Mouse (Mus musculus) ES-Bruce4 (cell line): ENCODE data around the gene Gab2. TPM values are rescaled to one million over a fixed set of nuclear protein-coding genes. Genes with fewer than 3 reads are reported as not detected.

ENCODE experiments used
- H3K27ac ChIP-seq: 2 replicates; pipeline ENCODE4 v1.5.1; 2012; ENCODE audit warnings: low read length, inconsistent platforms; ENCODE audit not compliant: insufficient read depth
- H3K27me3 ChIP-seq: 2 replicates; pipeline ENCODE4 v1.6.1; 2012; ENCODE audit warnings: mild to moderate bottlenecking, low read length, inconsistent platforms; ENCODE audit not compliant: control insufficient read depth, poor library complexity, insufficient read depth, severe bottlenecking
- H3K36me3 ChIP-seq: 2 replicates; pipeline ENCODE4 v1.6.1; 2012; ENCODE audit warnings: inconsistent platforms, mild to moderate bottlenecking, low read length, moderate library complexity; ENCODE audit not compliant: control insufficient read depth, poor library complexity, insufficient read depth, severe bottlenecking
- H3K4me1 ChIP-seq: one replicate; pipeline ENCODE4 v1.8.1; 2011; ENCODE audit warnings: low read length; ENCODE audit not compliant: control insufficient read depth, insufficient read depth
- H3K4me3 ChIP-seq: 2 replicates; pipeline ENCODE4 v1.5.1; 2011; ENCODE audit warnings: low read depth, mild to moderate bottlenecking, low read length
- H3K9ac ChIP-seq: 2 replicates; pipeline ENCODE4 v1.6.1; 2012; ENCODE audit warnings: low read depth, mild to moderate bottlenecking, inconsistent platforms; ENCODE audit not compliant: poor library complexity, severe bottlenecking
- H3K9me3 ChIP-seq: replicated peaks from 2 replicates; pipeline ENCODE4 v1.6.1; 2012; ENCODE audit warnings: mild to moderate bottlenecking, low read length, inconsistent platforms; ENCODE audit not compliant: control insufficient read depth, poor library complexity, insufficient read depth, severe bottlenecking
- CTCF ChIP-seq: IDR thresholded peaks from one replicate; pipeline ENCODE4 v1.8.1; 2011; ENCODE audit warnings: low read depth, low read length
- EP300 ChIP-seq: IDR thresholded peaks from 2 replicates; pipeline ENCODE4 v1.6.1; 2011; ENCODE audit warnings: low read depth, low read length; ENCODE audit not compliant: insufficient read depth
- POLR2A ChIP-seq: IDR thresholded peaks from one replicate; pipeline ENCODE4 v1.8.1; 2011; ENCODE audit warnings: low read length; ENCODE audit not compliant: insufficient read depth
- polyA plus RNA-seq: library from polyadenylated mRNA; stranded (reverse); fragments of >200 nt; gene quantifications from 2 replicates; pipeline ENCODE4 v1.2.4, GENCODE M21; 2011; ENCODE audit warnings: low read depth; ENCODE audit not compliant: missing spikeins, insufficient read depth, insufficient read length

Gene Gab2
- polyA plus RNA-seq, 1 experiment, result 2.6 TPM

- Histone ChIP-seq H3K9ac (no peak overlapping the region), H3K36me3 (no peaks in the 10 kb centered on the region), H3K27ac (no peak overlapping the region), H3K9me3 (no peaks in the 10 kb centered on the region), H3K4me1 (no peaks in the 10 kb centered on the region), H3K4me3 (no peak overlapping the region), H3K27me3 (no peaks in the 10 kb centered on the region)
- no peak for TF ChIP-seq EP300
- TF ChIP-seq CTCF, result no peak
- no peak for TF ChIP-seq POLR2A
Observed at GRCm38 (mm10) chr7:97302876-97303275, 221.5 kb downstream of the Gab2 start.

- Histone ChIP-seq H3K27ac (no peak overlapping the region), H3K9ac (no peak overlapping the region), H3K27me3 (no peaks in the 10 kb centered on the region), H3K36me3 (no peaks in the 10 kb centered on the region), H3K4me1 (no peaks in the 10 kb centered on the region), H3K4me3 (no peak overlapping the region), H3K9me3 (no peaks in the 10 kb centered on the region)
- TF ChIP-seq EP300, result no peak
- no peak for TF ChIP-seq CTCF
- TF ChIP-seq POLR2A, result no peak
Observed at GRCm38 (mm10) chr7:97303614-97304013, 222.2 kb downstream of the Gab2 start.

GRCm38 (mm10) chr7:97304471-97304870 lies 223.1 kb downstream of the Gab2 start:
- Histone ChIP-seq H3K27ac (no peak overlapping the region), H3K4me3 (no peak overlapping the region), H3K9me3 (no peaks in the 10 kb centered on the region), H3K4me1 (no peaks in the 10 kb centered on the region), H3K36me3 (no peaks in the 10 kb centered on the region), H3K27me3 (no peaks in the 10 kb centered on the region), H3K9ac (no peak overlapping the region)
- TF ChIP-seq CTCF (no peak), EP300 (no peak), POLR2A (no peak)

- no peak overlapping the region for H3K4me3 ChIP-seq
- no peak for TF ChIP-seq CTCF
- TF ChIP-seq EP300, result no peak
- no peak for TF ChIP-seq POLR2A
- H3K9ac ChIP-seq, result no peak overlapping the region
- no peaks in the 10 kb centered on the region for H3K27me3 ChIP-seq
- H3K4me1 ChIP-seq, result no peaks in the 10 kb centered on the region
- H3K9me3 ChIP-seq, result no peaks in the 10 kb centered on the region
- H3K27ac ChIP-seq, result no peak overlapping the region
- H3K36me3 ChIP-seq, result no peaks in the 10 kb centered on the region
Observed at GRCm38 (mm10) chr7:97305206-97305605, 223.8 kb downstream of the Gab2 start.

- no peaks in the 10 kb centered on the region for H3K36me3 ChIP-seq
- no peak overlapping the region for H3K4me3 ChIP-seq
- no peaks in the 10 kb centered on the region for H3K9me3 ChIP-seq
- no peak overlapping the region for H3K27ac ChIP-seq
- no peak for TF ChIP-seq POLR2A
- no peaks in the 10 kb centered on the region for H3K27me3 ChIP-seq
- H3K9ac ChIP-seq, result no peak overlapping the region
- H3K4me1 ChIP-seq, result no peaks in the 10 kb centered on the region
Observed at GRCm38 (mm10) chr7:97306813-97307212, 225.4 kb downstream of the Gab2 start.

GRCm38 (mm10) chr7:97307546-97307945 lies 226.2 kb downstream of the Gab2 start:
- H3K9me3 ChIP-seq, result no peaks in the 10 kb centered on the region
- H3K4me1 ChIP-seq, result no peaks in the 10 kb centered on the region
- no peak overlapping the region for H3K4me3 ChIP-seq
- no peak overlapping the region for H3K9ac ChIP-seq
- no peaks in the 10 kb centered on the region for H3K27me3 ChIP-seq
- H3K36me3 ChIP-seq, result no peaks in the 10 kb centered on the region
- TF ChIP-seq CTCF (no peak), EP300 (no peak), POLR2A (no peak)
- no peak overlapping the region for H3K27ac ChIP-seq
